Mouse (Mus musculus) stomach, postnatal 0 days (tissue): ENCODE data around the gene Smad1.

Experiments used
- CTCF ChIP-seq: IDR thresholded peaks from 2 replicates; pipeline ENCODE4 v1.5.1; 2016; ENCODE audit warnings: antibody characterized with exemption, low read depth, mild to moderate bottlenecking, moderate library complexity
- EP300 ChIP-seq: optimal IDR thresholded peaks from 2 replicates; pipeline ENCODE3; 2016; ENCODE audit warnings: antibody characterized with exemption

DNA sequence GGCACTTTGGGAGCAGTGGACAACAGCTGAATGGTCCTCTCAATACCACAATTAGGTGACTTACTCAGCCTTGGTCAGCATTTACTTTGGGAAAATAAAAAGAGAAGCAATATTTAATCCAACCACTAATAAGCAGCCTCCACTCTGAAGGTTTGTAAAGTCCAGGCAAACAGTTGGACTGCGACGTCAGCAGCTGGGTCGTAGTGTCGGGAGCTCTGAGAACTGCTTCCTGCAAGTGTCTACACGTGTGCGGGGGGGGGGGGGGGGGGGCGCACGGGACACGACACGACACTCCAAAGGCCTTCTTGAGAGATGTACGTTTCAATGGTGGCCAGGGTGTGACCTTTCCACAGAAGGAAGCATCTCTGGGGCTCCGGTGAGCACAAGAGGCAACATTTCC, 32.0 kb downstream of the Smad1 start:
- no peak for TF ChIP-seq CTCF
- no peak for TF ChIP-seq EP300
